Mouse (Mus musculus) heart, postnatal 0 days (tissue): ENCODE measurements around the gene Rgs5.

ENCODE experiments used
- CTCF ChIP-seq: IDR thresholded peaks from 2 replicates; pipeline ENCODE4 v1.5.1; 2016; ENCODE audit warnings: antibody characterized with exemption, control low read depth, low read depth
- EP300 ChIP-seq: IDR thresholded peaks from 2 replicates; pipeline ENCODE4 v1.6.1; 2016; ENCODE audit warnings: antibody characterized with exemption, low read depth

- no peak for TF ChIP-seq EP300
- no peak for TF ChIP-seq CTCF
Observed at GRCm38 (mm10) chr1:169741147-169741546, 85.8 kb downstream of the Rgs5 start.
